Comparison of ENCODE assay signal across 7 mouse cellular contexts in genomic region chr5:124111077-124111741, GRCm38 (mm10). TPM values are rescaled to one million over a fixed set of nuclear protein-coding genes. Genes with fewer than 3 reads are reported as not detected.
DNase-seq lines count a peak whose midpoint lies in the region; ATAC-seq lines count a peak whose summit lies in the region.

No protein-coding gene starts in this region.

- peaks cover 26% of the 10 kb centered on the region for H3K4me1 ChIP-seq in hindbrain, embryonic 12.5 days
- H3K4me1 ChIP-seq in liver, embryonic 11.5 days (replicated peaks; ENCODE audit: control insufficient read depth, insufficient read depth, low read length), result peaks cover 19% of the 10 kb centered on the region

- peak overlapping the region; percentile 89 for H3K27ac ChIP-seq in hindbrain, embryonic 12.5 days
- H3K27ac ChIP-seq in liver, embryonic 11.5 days (ENCODE audit: low read depth, low read length), result peak overlapping the region; percentile 59; the same call in 1 of the 2 replicates

- peak; percentile 80 for DNase-seq in CD4-positive helper T cell, adult 2 months (ENCODE audit: low read depth, low spot score)
- DNase-seq in MEL-GATA-1-ER (ENCODE audit: extremely low read depth, low read depth), result peak; percentile 62
- DNase-seq in embryo, embryonic 9.5 days (ENCODE audit: extremely low spot score), result peak; percentile 39
- DNase-seq in liver, embryonic 11.5 days (ENCODE audit: low spot score), result no peak
- peak; percentile 86 for DNase-seq in naive thymus-derived CD4-positive, alpha-beta T cell, adult 2 months (ENCODE audit: low read depth)
- peak; percentile 81 for DNase-seq in thymus, postnatal 4 days

- ATAC-seq in hindbrain, embryonic 12.5 days (ENCODE audit: low FRiP score), result peak; percentile 9; the same call in 1 of the 2 replicates
- no peak for ATAC-seq in liver, embryonic 11.5 days (replicated peaks; ENCODE audit: low FRiP score)

- WGBS in hindbrain, embryonic 12.5 days, result 27% methylated on average over 17 of the region's 17 CpGs
- 27% methylated on average over 17 of the region's 17 CpGs for WGBS in liver, embryonic 11.5 days

- H3K4me3 ChIP-seq in hindbrain, embryonic 12.5 days, result peak overlapping the region; percentile 83
- H3K4me3 ChIP-seq in liver, embryonic 11.5 days (ENCODE audit: low read depth, low read length), result peak overlapping the region; percentile 95

- no peaks in the 10 kb centered on the region for H3K27me3 ChIP-seq in hindbrain, embryonic 12.5 days
- H3K27me3 ChIP-seq in liver, embryonic 11.5 days (replicated peaks; ENCODE audit: control insufficient read depth, insufficient read depth, low read length), result no peaks in the 10 kb centered on the region

- peaks cover 6% of the 10 kb centered on the region; the same call in 1 of the 2 replicates for H3K36me3 ChIP-seq in hindbrain, embryonic 12.5 days
- H3K36me3 ChIP-seq in liver, embryonic 11.5 days (ENCODE audit: control insufficient read depth, insufficient read depth, low read length), result 0 out of 2 replicates have a peak, but pooled peaks cover 3% of the 10 kb centered on the region

- peak overlapping the region; percentile 91 for H3K4me2 ChIP-seq in hindbrain, embryonic 12.5 days (replicated peaks)
- H3K4me2 ChIP-seq in liver, embryonic 11.5 days, result peak overlapping the region; percentile 85

- H3K9ac ChIP-seq in hindbrain, embryonic 12.5 days, result peak overlapping the region; percentile 63
- peak overlapping the region; percentile 88 for H3K9ac ChIP-seq in liver, embryonic 11.5 days (ENCODE audit: low read depth, low read length)

- H3K9me3 ChIP-seq in hindbrain, embryonic 12.5 days (replicated peaks), result no peaks in the 10 kb centered on the region
- H3K9me3 ChIP-seq in liver, embryonic 11.5 days (ENCODE audit: control insufficient read depth, low read length), result no peaks in the 10 kb centered on the region

RNA-seq across cellular contexts. Expression of gene Ogfod2, which starts 0.9 kb away (rescaled TPM):
- 19.6 and 25.7 TPM in 2 replicates for polyA plus RNA-seq in hindbrain, embryonic 12.5 days (2016; fragmentation: Nextera tagmentation; extraction: Ambion mirVana)
- 23.3 and 29.0 TPM in 2 replicates for polyA plus RNA-seq in liver, embryonic 11.5 days (2014; fragmentation: Nextera tagmentation; extraction: Ambion mirVana)

RNA-seq across cellular contexts. Expression of gene Arl6ip4, which starts 4.7 kb away (rescaled TPM):
- polyA plus RNA-seq in hindbrain, embryonic 12.5 days (2016; fragmentation: Nextera tagmentation; extraction: Ambion mirVana), result 86.4 and 88.8 TPM in 2 replicates
- polyA plus RNA-seq in liver, embryonic 11.5 days (2014; fragmentation: Nextera tagmentation; extraction: Ambion mirVana), result 122 and 138 TPM in 2 replicates

RNA-seq across cellular contexts. Expression of gene Abcb9, which starts 15.6 kb away (rescaled TPM):
- polyA plus RNA-seq in hindbrain, embryonic 12.5 days (2016; fragmentation: Nextera tagmentation; extraction: Ambion mirVana), result 3.7 and 3.8 TPM in 2 replicates
- 4.1 and 4.8 TPM in 2 replicates for polyA plus RNA-seq in liver, embryonic 11.5 days (2014; fragmentation: Nextera tagmentation; extraction: Ambion mirVana)
